Mouse (Mus musculus) cerebellum, adult 9-11 months (tissue): ENCODE results near the gene 1700001C19Rik.

Source experiments
- DNase-seq: peaks from one replicate; pipeline ENCODE4 v3.0.0; 2022

1700001C19Rik gene

DNA sequence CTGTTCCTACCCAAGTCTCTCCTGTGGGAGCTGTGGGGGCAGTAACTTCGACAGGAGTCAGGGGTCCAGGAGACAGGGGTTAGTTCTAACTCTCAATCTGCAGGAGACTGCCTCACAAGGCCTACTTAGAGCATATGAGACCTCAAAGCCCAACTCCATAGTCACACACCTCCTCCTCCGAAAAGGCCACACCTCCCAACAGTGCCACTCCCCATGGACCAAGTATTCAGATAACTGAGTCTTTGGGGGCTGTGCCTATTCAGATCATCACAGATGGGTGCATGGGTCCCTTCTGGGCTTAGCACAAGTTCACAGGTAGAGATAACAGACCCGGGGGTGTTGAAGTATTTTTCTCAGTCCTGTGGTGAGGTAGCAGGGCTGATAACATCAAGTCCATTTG, 24.5 kb upstream of the 1700001C19Rik start:
- DNase-seq, result no peak

DNA sequence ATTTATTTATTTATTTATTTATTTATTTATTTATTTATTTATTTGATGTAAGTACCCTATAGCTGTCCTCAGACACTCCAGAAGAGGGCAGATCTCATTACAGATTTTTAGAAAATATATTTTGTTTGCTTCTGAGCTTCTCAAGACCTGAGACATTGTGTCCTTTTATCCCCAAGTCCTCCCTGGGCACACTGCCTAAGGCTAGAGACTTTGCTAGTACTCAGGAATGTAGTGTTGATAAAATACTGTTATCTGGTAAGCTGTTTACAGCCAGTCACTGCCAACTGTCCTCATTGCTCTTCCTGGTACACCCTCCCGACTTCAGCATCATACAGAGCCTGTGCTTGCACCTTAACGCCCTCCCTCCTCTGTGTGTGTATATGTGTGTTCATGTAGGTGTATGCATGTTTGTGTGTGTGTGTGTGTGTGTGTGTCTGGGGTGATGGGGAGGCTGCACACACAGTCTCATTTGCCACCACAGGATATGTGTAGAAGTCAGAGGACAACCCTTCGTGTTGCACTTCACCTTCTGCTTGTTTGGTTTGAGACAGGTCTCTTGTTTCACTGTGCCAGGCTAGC, 22.3 kb upstream of the 1700001C19Rik start:
- no peak for DNase-seq

DNA sequence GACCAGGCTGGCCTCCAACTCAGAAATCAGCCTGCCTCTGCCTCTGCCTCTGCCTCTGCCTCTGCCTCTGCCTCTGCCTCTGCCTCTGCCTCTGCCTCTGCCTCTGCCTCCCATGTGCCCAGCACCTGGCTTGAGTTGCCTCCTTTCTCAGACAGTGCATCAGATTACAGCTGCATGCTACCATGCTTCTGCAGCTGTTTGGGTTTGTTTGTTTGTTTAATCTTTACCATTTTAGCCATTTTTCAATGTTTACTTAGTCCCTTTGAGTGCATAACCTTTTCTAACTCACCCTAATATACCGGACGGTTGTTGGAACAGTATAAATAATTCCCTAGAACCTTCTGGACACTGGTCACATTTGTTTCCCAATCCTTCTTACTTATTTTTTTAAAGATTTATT, 21.8 kb upstream of the 1700001C19Rik start:
- DNase-seq, result no peak

DNA sequence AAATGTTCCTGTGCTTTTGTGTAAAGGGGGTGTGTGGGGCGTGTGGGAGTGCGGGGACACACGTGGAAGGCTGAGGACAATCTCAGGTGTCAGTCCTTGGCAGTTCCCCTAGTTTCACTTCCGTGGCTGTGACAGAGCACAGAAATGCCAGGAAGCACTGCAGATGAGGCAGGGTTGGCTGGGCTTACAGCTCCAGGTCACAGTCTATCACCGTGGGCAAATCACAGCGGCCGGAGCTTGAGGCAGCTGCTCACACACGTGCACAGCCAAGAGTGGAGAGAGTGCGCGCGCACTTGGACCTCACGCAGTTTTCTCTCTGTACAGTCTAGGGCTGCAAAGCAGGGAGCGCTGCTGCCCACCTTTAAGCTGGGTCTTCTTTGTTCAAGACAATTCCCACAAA, 21.1 kb upstream of the 1700001C19Rik start:
- no peak for DNase-seq

DNA sequence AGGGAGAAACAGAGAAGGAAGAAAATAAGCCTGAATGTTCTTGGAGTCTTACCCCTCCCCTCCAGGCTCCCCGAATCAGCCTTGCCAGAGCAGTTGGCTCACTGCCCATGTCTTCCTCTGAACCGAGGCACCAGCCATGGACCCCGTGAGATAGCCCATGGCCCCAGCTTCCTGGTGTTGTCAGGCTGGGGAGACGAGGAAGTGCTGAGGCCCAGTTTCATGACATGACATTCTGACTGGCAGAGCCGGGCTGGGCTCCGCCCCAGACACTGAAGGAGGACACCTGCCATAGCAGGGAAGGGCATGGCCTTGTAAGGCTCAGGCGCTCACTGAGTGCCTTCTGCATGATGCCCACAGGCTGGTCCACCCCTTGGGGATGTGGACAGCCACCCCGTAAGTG, 17.5 kb upstream of the 1700001C19Rik start:
- DNase-seq, result no peak

DNA sequence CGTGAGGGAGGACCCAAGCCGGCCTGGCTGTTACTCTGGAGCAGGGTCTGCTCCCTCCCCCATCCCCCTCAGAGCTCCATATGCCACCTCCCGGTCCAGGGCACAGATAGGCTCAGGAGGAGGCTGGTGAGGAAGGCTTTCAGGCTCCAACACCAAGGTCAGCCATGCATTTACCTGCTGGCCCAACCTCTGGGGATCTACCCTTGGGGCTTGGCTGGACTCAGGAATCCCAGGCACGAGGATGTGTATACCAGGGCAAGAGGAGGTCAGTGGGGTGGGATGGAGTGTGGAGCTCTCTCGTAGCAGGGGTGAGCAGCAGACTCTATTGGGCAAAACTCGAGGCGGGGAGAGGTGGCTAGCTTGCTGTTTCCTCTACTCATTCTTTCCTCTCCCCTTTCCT, 15.7 kb upstream of the 1700001C19Rik start:
- no peak for DNase-seq

DNA sequence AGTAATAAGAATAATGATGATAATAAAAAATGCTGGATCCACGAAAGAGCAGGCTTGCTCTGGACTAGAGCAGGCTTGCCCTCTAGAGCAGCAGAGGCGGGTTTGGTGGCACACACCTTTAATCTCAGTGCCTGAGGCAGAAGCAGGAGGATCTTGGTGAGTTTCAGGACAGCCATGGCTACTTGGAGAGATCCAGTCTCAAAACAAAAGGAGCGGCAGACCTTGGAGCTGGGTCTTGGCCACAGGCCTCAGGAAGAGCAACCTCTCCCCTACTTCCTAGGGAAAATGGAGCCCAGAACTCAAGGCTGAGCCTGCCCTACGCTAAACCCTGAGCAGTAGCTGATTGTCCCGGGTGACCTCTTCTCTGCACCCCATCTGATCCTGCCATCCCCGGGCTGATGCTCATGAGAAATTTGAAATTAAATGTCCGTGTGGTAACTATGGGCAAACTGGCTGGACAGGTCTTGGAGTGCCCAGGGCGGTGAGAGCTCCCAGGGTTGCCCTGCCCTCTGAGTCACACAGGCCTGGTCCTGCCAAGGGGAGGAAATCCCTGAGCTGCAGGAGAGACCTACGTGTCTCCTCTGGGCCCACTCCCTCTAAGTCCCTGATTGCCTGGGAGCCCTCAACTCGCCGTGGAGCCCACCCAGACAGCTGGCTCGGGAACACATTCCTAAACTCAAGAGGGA, 13.8 kb upstream of the 1700001C19Rik start:
- DNase-seq, result no peak

DNA sequence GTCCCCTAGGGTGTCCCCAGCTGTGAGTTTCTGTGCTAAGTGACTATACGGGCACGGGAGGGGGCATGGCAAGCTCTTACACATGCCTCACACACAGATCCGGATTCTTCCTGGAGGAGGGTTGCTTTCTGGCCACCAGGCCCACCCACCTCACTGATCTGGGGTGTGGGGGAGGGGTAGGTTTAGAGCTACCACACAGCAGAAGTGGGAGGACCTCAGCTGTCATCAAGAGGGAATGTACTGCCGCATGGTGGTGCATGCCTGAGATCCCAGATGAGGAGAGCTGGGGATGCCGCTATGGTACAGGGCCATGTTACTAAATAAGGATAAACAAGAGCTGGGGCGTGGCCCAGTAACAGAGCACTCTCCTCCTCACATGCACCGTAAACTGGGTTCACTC, 13.1 kb upstream of the 1700001C19Rik start:
- no peak for DNase-seq

DNA sequence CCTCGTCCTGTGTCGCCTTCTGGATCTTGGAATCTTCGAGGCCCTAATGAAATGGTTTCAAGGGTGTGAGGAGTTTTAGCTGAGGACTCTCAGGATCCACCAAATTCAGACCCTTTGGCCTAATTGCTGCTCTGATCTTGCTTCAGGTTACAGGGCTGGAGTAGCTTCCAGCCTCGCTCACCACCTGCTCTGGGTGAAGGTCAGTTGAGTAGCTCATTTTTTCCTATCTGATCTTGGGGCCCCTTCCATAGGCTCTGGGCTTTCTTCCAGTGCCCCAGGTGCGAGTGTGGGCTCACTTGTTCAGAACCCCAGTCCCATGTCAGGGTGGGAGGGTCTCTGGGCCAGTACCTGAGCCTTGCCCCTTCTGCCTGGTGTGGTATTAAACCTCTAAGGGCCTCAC, 12.3 kb upstream of the 1700001C19Rik start:
- no peak for DNase-seq

DNA sequence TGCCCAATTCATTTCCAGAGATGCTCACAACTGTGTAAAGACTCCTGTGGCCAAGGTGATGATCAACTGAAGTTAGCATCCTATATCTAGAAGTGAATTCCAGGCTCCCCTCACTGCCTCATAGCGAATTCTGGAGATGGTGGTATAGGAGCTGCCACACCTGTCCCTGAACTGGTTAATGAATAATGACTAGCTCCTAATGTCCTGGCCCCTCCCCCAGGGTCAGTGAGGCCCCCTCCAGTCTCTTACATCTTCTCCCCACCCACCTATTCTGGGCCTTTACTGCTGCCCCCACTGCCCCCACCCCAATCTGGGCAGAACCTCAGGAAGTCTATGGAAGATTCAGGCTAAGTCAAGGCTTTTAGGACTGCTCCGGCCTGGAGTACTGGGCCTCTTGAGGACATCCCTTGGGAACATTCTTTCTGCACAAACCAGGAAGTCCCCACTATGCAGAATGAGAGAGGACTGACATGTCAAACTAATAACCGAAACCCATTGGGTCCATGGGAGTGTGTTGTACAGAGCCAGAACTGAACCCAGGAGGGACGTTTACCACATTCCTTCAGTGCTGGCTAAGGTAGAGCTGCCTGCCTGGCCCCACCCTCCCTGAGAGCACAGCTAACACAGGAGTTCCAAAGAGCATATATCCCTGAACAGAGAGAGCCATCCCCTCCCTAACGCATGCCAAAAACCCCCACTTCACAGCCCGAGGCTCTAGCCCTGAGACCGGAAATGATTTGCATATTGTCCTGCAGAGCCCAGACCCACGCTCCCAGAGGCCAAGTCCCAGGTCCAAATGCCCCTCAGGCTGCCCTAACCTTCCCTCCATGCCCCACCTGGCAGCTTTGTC, 11.6 kb upstream of the 1700001C19Rik start:
- no peak for DNase-seq

DNA sequence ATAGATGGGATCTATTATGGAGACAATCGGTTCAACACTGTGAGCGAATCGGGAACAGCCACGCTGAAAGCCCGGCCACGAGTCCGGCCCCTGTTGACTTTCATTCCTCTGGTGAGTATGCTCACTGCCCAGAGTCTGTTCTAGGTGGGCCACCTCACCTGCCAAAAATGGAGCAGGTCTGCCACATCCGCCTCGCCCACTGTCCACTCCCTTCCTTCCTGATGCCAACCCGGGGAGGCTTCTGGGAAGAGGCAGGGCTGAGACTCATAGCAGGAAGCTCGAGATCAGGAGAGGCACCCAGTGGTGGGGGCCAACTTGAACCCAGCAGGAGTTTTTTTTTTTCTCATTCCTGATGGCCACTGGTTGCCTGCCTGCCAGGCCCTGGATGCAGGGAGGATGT, 9.4 kb upstream of the 1700001C19Rik start:
- no peak for DNase-seq

DNA sequence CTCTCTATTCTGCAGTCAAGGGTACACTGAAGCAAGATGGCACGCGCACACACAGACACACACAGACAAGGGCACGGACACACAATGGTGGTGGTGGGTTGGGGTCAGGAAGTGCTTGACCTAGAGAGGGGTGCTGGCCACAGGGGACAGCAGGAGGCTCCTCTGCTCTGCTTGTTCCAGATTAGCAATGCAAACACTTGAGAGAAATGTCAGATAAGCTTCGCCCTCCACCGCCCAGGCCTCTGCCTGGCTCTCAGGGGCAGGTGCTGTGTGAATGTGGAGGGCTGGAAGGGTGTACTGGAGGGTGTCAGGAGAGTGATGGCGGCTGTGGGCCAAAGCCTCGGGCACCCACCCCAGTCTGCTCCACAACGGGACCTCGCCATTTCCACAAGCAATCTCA, 8.8 kb upstream of the 1700001C19Rik start:
- DNase-seq, result no peak

DNA sequence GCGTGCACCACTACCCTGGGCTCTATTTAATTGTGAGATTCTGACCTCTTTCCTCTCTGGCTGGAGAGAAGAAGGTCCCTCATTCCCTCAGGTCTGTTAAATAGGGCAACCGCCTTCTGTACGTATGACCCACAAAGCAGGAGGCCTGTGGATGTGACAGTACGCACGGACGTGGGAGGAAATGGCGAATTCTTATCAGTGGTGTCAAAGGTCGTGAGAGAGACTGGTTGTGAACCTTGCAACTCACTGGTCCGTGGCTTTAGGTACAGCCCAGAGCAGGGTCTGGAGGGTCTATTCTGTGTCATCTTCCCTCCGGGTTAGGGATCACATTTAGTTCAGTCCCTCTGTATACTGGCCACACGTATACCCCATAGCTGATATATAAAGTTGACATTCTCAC, 8.3 kb upstream of the 1700001C19Rik start:
- DNase-seq, result no peak

DNA sequence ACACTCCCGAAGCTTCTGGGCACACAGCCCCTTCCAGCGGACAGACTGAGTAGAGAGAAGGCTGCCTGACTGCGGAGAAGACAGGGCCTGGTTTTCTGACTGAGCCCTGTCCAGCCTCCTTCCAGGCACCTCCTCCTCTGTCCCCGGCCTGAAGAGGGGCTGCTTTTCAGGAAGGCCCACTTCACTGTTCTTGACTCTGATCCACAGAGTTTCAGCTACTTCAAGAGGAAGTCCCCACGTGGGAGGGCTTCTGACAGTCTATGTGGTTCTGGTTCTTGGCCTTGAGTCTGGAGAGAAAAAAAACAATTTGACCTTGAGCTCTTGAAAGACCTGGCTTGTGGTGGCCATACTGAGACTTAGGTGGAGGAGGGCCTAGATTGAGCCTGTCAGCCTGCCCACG, 6.9 kb upstream of the 1700001C19Rik start:
- DNase-seq, result no peak

DNA sequence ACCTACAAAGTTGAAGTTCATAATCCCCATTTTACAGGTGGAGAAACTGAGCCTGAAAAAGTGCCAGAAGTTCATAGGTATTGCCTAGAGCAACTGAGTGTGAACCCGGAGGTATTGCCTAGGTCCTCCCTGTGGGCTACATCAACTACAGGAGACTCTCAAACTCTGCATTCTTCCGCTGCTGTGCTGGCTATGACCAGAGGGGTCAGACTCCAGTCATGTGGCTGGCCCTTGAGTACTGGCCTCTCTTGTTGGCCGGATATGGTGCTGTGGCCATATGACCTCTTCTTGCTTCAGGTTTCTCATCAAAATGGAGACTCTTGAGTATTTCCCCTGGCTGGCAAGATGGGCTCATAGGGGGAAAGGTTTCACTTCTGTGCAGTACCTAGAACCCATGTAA, 5.1 kb upstream of the 1700001C19Rik start:
- DNase-seq, result no peak

DNA sequence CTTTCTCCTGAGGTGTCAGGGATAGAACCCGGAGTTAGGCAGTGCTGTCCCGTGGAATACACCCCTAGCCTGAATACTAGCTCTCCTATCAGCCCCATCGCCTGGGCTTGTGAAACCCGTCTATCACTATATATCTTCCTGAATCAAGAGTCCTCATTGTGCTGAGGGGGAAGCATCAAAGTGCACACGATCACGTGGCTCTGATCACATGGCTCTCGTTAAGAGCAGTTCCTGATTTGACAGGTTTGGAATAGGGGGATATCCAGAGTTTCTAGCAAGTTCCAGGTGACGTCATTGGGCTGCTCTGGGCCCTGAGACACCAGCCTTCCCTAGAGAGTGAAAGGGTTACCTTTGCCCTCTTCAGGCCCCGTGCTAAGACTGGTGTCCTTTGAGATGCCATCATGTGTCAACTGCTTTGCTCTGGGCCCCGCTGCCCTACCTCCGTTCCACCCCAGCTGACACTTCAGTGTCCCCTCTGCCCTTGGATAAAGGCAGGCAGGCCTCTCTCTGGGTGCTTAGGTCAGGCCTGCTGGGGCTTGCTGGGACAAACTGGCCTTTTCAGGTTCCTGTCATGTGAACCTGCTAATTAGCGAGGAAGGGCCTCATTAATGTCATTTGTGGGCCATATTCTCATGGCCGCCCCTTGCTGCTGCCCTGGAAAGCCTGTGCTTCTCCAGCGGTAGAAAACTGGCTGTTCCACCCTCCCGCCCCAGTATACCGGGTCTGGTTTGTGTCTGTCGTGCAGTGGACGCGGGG, 4.3 kb upstream of the 1700001C19Rik start:
- no peak for DNase-seq

DNA sequence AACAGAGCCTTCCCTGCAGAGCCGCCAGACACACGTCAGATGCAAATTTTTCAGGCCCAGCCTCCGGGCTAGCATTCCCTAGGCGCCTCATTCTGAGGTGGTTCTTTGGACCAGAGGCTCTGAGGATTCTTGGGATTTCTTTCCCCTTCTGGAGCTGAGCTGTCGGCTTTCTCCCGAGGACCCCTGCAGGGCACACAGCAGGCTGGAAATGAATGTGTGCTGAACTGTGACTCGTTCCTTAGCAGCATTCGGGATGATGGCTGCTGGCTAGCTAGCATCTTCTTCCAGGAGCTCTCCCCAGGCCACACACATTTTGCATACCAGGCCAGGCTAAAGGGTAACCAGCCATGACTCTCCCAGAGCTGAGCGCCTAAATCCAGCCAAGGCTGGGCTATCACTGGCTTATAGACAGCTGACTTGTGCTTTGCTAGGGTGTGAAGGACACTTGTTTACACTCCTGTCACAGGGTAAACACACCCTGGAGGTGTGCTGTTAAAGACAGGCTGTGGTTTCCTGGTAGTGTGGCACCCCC, 3.2 kb upstream of the 1700001C19Rik start:
- DNase-seq, result no peak

DNA sequence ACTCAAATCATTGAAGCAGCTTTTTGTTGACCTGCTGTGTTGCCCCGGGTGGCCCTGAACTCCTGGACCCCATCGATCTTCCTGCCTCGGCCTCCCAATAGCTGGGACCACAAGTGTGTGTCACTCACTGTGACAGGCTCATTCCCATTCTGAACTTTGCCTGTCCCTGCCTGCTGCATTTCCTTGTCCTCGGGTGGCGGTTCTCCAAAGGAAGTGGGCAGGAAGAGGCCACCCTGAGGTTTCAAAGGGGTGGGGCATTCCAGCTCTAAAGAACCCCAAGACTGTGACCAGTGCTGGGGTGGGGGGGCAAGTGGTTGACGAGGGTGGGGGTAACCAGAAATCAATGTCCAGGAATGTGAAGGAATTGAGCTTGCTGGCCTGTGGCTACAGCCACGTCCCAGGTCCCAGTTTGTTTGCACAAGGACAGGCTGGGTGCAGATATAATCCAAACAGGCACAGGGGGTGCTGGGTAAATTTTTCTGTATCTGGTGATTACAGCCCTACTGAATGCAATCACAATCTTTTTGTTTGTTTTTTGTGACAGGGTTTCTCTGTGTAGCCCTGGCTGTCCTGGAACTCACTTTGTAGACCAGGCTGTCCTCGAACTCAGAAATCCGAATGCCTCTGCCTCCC, 2.3 kb upstream of the 1700001C19Rik start:
- no peak for DNase-seq

DNA sequence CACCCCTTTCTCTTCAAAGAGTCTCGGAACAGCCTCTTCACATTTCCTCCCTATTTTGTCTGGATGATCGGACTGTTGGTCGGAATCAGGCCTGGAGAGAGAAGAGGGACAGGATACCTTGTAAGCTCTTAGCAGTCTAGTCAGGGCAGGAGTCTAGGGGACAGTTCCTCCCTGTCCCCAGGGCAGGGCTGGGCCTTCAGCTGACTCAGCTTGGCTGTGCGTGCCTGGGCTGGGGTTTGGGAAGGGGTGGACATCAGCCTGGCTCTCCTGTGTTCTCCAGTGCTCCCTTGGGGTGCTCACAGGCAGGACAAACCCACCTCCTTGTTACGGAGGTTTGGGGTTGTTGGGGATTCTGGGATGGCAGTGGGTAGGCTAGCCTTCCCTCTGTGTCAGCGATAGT, 1.4 kb upstream of the 1700001C19Rik start:
- no peak for DNase-seq

DNA sequence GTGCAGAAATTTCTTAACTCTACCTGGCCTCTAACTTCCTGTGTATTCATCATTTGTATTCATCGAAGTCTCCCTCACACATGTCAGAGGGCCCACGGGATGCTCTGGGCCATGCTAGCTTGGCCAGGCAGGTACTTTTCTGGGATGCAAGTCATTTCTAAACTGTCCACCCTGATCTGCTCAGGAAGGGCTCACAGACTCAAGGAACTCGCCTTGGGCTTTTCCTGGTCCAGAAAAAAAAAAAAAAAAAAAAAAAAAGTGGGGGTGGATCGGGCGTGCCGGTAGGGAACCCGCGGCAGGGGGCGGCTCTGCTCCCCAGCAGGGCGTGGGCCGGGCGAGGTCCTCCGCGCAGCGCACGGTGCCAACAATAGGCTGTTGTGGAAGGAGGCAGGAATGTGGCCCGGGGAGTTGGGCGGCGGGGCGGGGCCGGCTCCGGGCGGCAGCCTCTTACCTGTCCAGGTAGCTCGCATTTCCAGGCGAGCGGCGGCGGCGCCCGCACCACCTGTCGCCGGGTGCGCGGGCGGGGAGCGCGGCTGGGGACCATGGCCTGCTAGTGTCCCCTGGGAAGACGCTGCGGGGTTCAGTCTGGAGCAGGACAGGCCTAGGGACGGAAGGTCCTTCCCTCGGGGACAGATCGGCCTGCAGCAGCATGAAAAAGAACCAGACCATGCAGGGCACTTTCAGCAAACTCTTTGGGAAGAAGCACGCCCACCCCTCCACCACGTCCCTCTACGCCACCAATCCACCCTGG, 845 bp downstream of the 1700001C19Rik start, which contains the start of gene AI661453:
TSS of gene AI661453 (plus strand) at position 460 of the 751 bp plus-strand sequence.
- DNase-seq, result no peak

DNA sequence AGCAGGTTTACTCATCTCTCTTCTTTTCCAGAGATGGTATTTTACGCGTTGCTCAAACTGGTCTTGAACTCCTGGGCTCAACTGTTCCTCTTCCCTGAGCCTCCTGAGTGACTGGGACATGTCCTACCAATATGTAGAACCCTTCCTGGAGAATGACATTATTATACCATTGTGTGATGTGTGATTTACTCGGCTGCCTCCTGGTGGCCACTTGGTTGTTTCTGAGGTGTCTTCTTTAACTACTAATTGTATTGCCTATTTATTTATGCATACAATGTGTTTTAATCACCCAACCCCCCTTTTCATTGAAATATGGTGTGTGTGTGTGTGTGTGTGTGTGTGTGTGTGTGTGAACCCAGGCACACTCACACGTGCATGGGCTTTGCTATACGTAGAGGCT, 6.4 kb downstream of the 1700001C19Rik start:
- DNase-seq, result no peak

DNA sequence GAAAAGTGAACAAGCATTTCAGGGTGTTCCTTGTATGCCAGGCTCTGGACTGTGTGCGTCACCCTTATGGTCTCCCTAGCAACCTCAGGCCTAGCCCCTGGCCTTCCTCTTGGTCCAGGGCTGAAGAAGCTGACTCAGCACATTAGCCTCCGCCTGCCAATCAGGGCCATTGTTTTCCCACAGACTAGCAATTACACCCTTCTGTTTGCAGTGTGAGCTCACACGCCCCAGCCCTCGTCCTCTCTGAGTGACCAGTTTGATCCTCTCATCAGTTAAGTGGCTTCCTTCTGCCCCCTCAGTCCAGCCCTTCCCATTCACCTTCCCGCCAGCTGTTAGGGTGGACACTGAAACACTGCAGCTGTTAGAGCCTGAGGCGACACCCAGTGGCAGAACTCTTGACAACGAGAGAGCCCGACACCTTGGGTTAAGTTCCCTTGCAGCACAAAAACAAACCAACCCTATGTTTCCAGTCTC, 8.3 kb downstream of the 1700001C19Rik start:
- DNase-seq, result no peak
